Mouse (Mus musculus) kidney, postnatal 10 days (tissue): ENCODE results near the gene Eef2k.

Experiments used
- DNase-seq: peaks from one replicate; pipeline ENCODE4 v3.0.0; 2021; ENCODE audit warnings: mixed read lengths

Eef2k gene

GRCm38 (mm10) chr7:120844689-120845088, 2.1 kb downstream of the Eef2k start:
- no peak for DNase-seq

- no peak for DNase-seq
Measured at GRCm38 (mm10) chr7:120848831-120849512, 6.3 kb downstream of the Eef2k start.

- DNase-seq: no peak
Measured at GRCm38 (mm10) chr7:120850165-120850564, 7.5 kb downstream of the Eef2k start.

- no peak for DNase-seq
Measured at GRCm38 (mm10) chr7:120859854-120860253, 17.2 kb downstream of the Eef2k start.

- DNase-seq: no peak
Measured at GRCm38 (mm10) chr7:120860799-120861487, 18.3 kb downstream of the Eef2k start.

- DNase-seq: peak; percentile 19
Measured at GRCm38 (mm10) chr7:120861488-120862047, 18.9 kb downstream of the Eef2k start.

GRCm38 (mm10) chr7:120862196-120862595, 19.6 kb downstream of the Eef2k start:
- DNase-seq: no peak

- no peak for DNase-seq
Measured at GRCm38 (mm10) chr7:120862626-120863025, 20.0 kb downstream of the Eef2k start.

- DNase-seq: no peak
Measured at GRCm38 (mm10) chr7:120863476-120863875, 20.8 kb downstream of the Eef2k start.

GRCm38 (mm10) chr7:120865100-120865499, 22.5 kb downstream of the Eef2k start:
- DNase-seq: peak; percentile 58

GRCm38 (mm10) chr7:120865832-120866231, 23.2 kb downstream of the Eef2k start:
- DNase-seq: peak; percentile 53

- no peak for DNase-seq
Measured at GRCm38 (mm10) chr7:120866684-120867083, 24.1 kb downstream of the Eef2k start.

GRCm38 (mm10) chr7:120867720-120868119, 25.1 kb downstream of the Eef2k start:
- DNase-seq: no peak

GRCm38 (mm10) chr7:120869883-120870282, 27.3 kb downstream of the Eef2k start:
- no peak for DNase-seq

GRCm38 (mm10) chr7:120870431-120871008, 27.9 kb downstream of the Eef2k start:
- DNase-seq: peak; percentile 21

GRCm38 (mm10) chr7:120873083-120873482, 30.5 kb downstream of the Eef2k start:
- DNase-seq: peak; percentile 23

- DNase-seq: no peak
Measured at GRCm38 (mm10) chr7:120874021-120874420, 31.4 kb downstream of the Eef2k start.

- no peak for DNase-seq
Measured at GRCm38 (mm10) chr7:120874764-120875539, 32.3 kb downstream of the Eef2k start.

GRCm38 (mm10) chr7:120875540-120876388, 33.1 kb downstream of the Eef2k start:
- DNase-seq: no peak

GRCm38 (mm10) chr7:120878271-120878670, 35.6 kb downstream of the Eef2k start:
- DNase-seq: no peak

- no peak for DNase-seq
Measured at GRCm38 (mm10) chr7:120879972-120880371, 37.3 kb downstream of the Eef2k start.

- no peak for DNase-seq
Measured at GRCm38 (mm10) chr7:120880770-120881169, 38.1 kb downstream of the Eef2k start.
